Mouse (Mus musculus) kidney, adult 2 months (tissue): Measurements from ENCODE around the gene Efna2.

Source experiments
- CTCF ChIP-seq: fragments of 200-500 bp; conservative IDR thresholded peaks from 2 replicates; pipeline ENCODE4 v1.5.1; 2011; ENCODE audit warnings: low read depth, mild to moderate bottlenecking, control low read depth, low read length, moderate library complexity, mixed read lengths; ENCODE audit not compliant: insufficient read depth, insufficient read length
- POLR2A ChIP-seq: fragments of 200-500 bp; IDR thresholded peaks from one replicate; pipeline ENCODE4 v1.6.1; 2011; ENCODE audit warnings: low read depth, low read length, control low read depth

DNA sequence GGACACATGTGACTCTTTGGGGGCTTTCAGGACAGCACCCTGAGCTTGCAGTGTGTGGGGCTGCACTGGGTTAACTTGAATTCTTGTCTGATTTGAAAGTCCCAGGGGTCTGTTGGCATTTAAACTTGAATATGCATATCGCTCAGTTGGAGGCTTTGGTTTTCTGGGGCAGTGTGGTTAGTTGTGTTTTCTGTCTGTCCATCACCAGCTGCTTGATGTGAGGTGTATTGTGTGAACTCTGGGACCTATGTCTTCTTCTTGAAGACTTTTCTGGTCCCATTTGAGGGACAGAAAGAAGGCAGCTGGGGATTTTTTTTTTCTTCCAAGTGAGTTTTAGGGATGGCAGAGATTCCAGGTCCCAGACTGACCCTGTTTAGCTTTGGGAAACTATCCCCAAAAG is 27.9 kb downstream of the Efna2 start:
- no peak for TF ChIP-seq CTCF
- no peak for TF ChIP-seq POLR2A
